Mouse (Mus musculus): Measurements from ENCODE around the gene Olfr397. TPM values are rescaled to one million over a fixed set of nuclear protein-coding genes. Genes with fewer than 3 reads are reported as not detected.

The Olfr397 gene
- polyA plus RNA-seq (2015; fragmentation: Nextera tagmentation; extraction: Ambion mirVana), result not detected in 2 replicates

GRCm38 (mm10) chr11:73960517-73960916 is at the start of gene Olfr397:
Gene Olfr397 (plus strand): TSS chr11:73960817.
- Histone ChIP-seq H3K9me3 (peaks cover 3% of the 10 kb centered on the region; the same call in 1 of the 2 replicates), H3K9ac (no peak within 1 kb of the TSS), H3K4me3 (no peak within 1 kb of the TSS), H3K27me3 (no peaks in the 10 kb centered on the region), H3K4me2 (no peak within 1 kb of the TSS), H3K36me3 (no peaks in the 10 kb centered on the region), H3K4me1 (no peaks in the 10 kb centered on the region), H3K27ac (no peak within 1 kb of the TSS)
- 63% methylated on average over 1 of the region's 1 CpGs for WGBS
- ATAC-seq (ENCODE audit: insufficient number of reproducible peaks, low FRiP score, low TSS enrichment, low read depth), result no peak

- Histone ChIP-seq H3K9me3 (no peaks in the 10 kb centered on the region), H3K4me3 (no peak within 1 kb of the TSS), H3K27me3 (no peaks in the 10 kb centered on the region), H3K9ac (no peak within 1 kb of the TSS), H3K27ac (no peak within 1 kb of the TSS), H3K4me2 (no peak within 1 kb of the TSS), H3K4me1 (no peaks in the 10 kb centered on the region), H3K36me3 (no peaks in the 10 kb centered on the region)
- no peak for ATAC-seq (ENCODE audit: insufficient number of reproducible peaks, low FRiP score, low TSS enrichment, low read depth)
These were observed 24.2 kb upstream of the Olfr397 start, which contains the start of gene Olfr23 for GRCm38 (mm10) chr11:73936377-73936776. Gene Olfr23 (plus strand): TSS chr11:73936677.

GRCm38 (mm10) chr11:73990307-73990706 is 29.7 kb downstream of the Olfr397 start, which contains the start of gene Olfr398:
Gene Olfr398 (minus strand): TSS chr11:73990407.
- no peaks in the 10 kb centered on the region for H3K27me3 ChIP-seq
- ATAC-seq (ENCODE audit: insufficient number of reproducible peaks, low FRiP score, low TSS enrichment, low read depth), result no peak
- no peak within 1 kb of the TSS for H3K4me3 ChIP-seq
- H3K4me1 ChIP-seq, result no peaks in the 10 kb centered on the region
- H3K4me2 ChIP-seq, result no peak within 1 kb of the TSS
- H3K9me3 ChIP-seq, result no peaks in the 10 kb centered on the region
- no peak within 1 kb of the TSS for H3K27ac ChIP-seq
- H3K36me3 ChIP-seq, result no peaks in the 10 kb centered on the region
- no peak within 1 kb of the TSS for H3K9ac ChIP-seq

GRCm38 (mm10) chr11:73993115-73993514 is 32.5 kb downstream of the Olfr397 start:
- Histone ChIP-seq H3K9ac (no peak overlapping the region), H3K4me1 (no peaks in the 10 kb centered on the region), H3K4me2 (no peak overlapping the region), H3K9me3 (no peaks in the 10 kb centered on the region), H3K36me3 (no peaks in the 10 kb centered on the region), H3K27ac (no peak overlapping the region), H3K27me3 (no peaks in the 10 kb centered on the region), H3K4me3 (no peak overlapping the region)
- no peak for ATAC-seq (ENCODE audit: insufficient number of reproducible peaks, low FRiP score, low TSS enrichment, low read depth)

Other genes with a start within 250 kb of the Olfr397 start
- not detected in 2 replicates for gene Olfr389, start 180.1 kb upstream of the Olfr397 start, polyA plus RNA-seq (2015; fragmentation: Nextera tagmentation; extraction: Ambion mirVana)
- gene Olfr390, start 177.9 kb upstream of the Olfr397 start, polyA plus RNA-seq (2015; fragmentation: Nextera tagmentation; extraction: Ambion mirVana), result not detected in 2 replicates
- gene Olfr391-ps, start 157.8 kb upstream of the Olfr397 start, polyA plus RNA-seq (2015; fragmentation: Nextera tagmentation; extraction: Ambion mirVana), result not detected in 2 replicates
- gene Olfr392, start 143.8 kb upstream of the Olfr397 start, polyA plus RNA-seq (2015; fragmentation: Nextera tagmentation; extraction: Ambion mirVana), result not detected in 2 replicates
- gene Olfr393, start 109.4 kb upstream of the Olfr397 start, polyA plus RNA-seq (2015; fragmentation: Nextera tagmentation; extraction: Ambion mirVana), result not detected in 2 replicates
- not detected in 2 replicates for gene Olfr394, start 70.0 kb upstream of the Olfr397 start, polyA plus RNA-seq (2015; fragmentation: Nextera tagmentation; extraction: Ambion mirVana)
- not detected in 2 replicates for gene Olfr395, start 51.5 kb upstream of the Olfr397 start, polyA plus RNA-seq (2015; fragmentation: Nextera tagmentation; extraction: Ambion mirVana)
- gene Olfr23, start 24.1 kb upstream of the Olfr397 start, polyA plus RNA-seq (2015; fragmentation: Nextera tagmentation; extraction: Ambion mirVana), result not detected in 2 replicates
- not detected in 2 replicates for gene Olfr398, start 29.6 kb downstream of the Olfr397 start, polyA plus RNA-seq (2015; fragmentation: Nextera tagmentation; extraction: Ambion mirVana)
- not detected in 2 replicates for gene Olfr139, start 95.7 kb downstream of the Olfr397 start, polyA plus RNA-seq (2015; fragmentation: Nextera tagmentation; extraction: Ambion mirVana)
- gene Olfr399, start 95.8 kb downstream of the Olfr397 start, polyA plus RNA-seq (2015; fragmentation: Nextera tagmentation; extraction: Ambion mirVana), result not detected in 2 replicates
- gene Zfp616, start 109.1 kb downstream of the Olfr397 start, polyA plus RNA-seq (2015; fragmentation: Nextera tagmentation; extraction: Ambion mirVana), result not detected in 2 replicates
- gene Olfr401, start 152.9 kb downstream of the Olfr397 start, polyA plus RNA-seq (2015; fragmentation: Nextera tagmentation; extraction: Ambion mirVana), result not detected in 2 replicates
- gene Olfr402, start 192.7 kb downstream of the Olfr397 start, polyA plus RNA-seq (2015; fragmentation: Nextera tagmentation; extraction: Ambion mirVana), result not detected in 2 replicates
- gene Olfr403, start 225.4 kb downstream of the Olfr397 start, polyA plus RNA-seq (2015; fragmentation: Nextera tagmentation; extraction: Ambion mirVana), result not detected in 2 replicates

Data from limb, embryonic 15.5 days (tissue).